In the genomic region with DNA sequence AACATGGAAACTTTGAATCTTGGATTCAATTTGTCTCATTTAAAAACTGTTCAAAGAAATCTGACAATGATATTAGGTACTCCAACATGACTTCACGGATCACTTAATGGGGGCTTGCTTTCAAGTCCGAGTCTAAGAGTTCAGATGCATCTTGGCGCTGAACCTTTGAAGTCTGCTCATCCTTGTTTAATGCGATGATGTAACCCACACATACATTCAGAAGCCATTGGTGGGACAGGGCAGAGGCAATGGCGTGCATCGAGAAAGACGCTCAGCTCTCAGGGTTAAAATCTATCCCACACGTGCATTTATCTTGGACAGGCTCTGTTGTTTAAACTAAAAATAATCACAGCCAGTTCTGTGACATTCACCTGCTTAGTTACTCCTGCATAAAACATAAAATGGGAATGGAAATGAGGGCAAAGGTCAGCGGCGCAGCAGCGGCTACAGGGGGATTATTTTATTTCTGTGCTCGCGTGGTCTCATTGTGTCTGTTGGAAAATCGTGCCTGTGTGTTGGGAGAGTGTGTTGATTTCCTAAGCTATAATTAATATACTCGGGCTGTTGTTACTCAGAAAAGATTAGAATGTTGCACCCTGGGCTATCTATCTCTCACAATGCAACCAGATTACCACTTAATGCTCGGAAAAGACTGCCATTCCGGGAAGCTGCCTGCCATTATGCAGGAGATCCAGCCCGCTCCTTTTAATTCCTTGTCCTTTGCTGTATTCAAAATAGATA, we compare ENCODE assay signal across 20 mouse cellular contexts.
A peak's percentile ranks its signal among the peaks of the same experiment; 100 is the strongest.
DNase-seq lines count a peak whose midpoint lies in the region; ATAC-seq and TF ChIP-seq lines count a peak whose summit lies in the region.
"Had no signal": no experiment of that assay in that cellular context is flagged by ENCODE, and none has a peak within 500 bp of the region (broad histone marks: within the 10 kb centered on the region; RNA-seq: fewer than 3 reads in every experiment).

No protein-coding gene starts in this region.

- no peaks in the 10 kb centered on the region for H3K4me1 ChIP-seq in heart, embryonic 11.5 days (ENCODE audit: control insufficient read depth, insufficient read depth, low read length)
- peaks cover 6% of the 10 kb centered on the region; the same call in 1 of the 2 replicates for H3K4me1 ChIP-seq in forebrain, embryonic 16.5 days (replicated peaks; ENCODE audit: control insufficient read depth, insufficient read depth, low read length)
- peaks cover 11% of the 10 kb centered on the region for H3K4me1 ChIP-seq in midbrain, embryonic 13.5 days (replicated peaks)
- H3K4me1 ChIP-seq in liver, embryonic 12.5 days = no peaks in the 10 kb centered on the region
- H3K4me1 ChIP-seq in heart, embryonic 12.5 days (replicated peaks) = no peaks in the 10 kb centered on the region
- H3K4me1 ChIP-seq: heart, embryonic 13.5 days; limb, embryonic 13.5 days; lung, embryonic 15.5 days had no signal

- no peak overlapping the region for H3K4me3 ChIP-seq in heart, embryonic 11.5 days (ENCODE audit: low read depth, low read length)
- H3K4me3 ChIP-seq in forebrain, embryonic 16.5 days (replicated peaks; ENCODE audit: low read length) = peak overlapping the region; percentile 20
- no peak overlapping the region for H3K4me3 ChIP-seq in midbrain, embryonic 13.5 days (replicated peaks)
- no peak overlapping the region for H3K4me3 ChIP-seq in liver, embryonic 12.5 days
- H3K4me3 ChIP-seq in heart, embryonic 12.5 days = no peak overlapping the region
- H3K4me3 ChIP-seq: heart, embryonic 13.5 days; limb, embryonic 13.5 days; lung, embryonic 15.5 days had no signal

- no peak for ATAC-seq in heart, embryonic 11.5 days (replicated peaks; ENCODE audit: insufficient number of reproducible peaks, low FRiP score, low TSS enrichment)
- ATAC-seq in forebrain, embryonic 16.5 days = peak; percentile 54; the same call in 1 of the 2 replicates
- ATAC-seq in midbrain, embryonic 13.5 days = peak; percentile 83
- ATAC-seq in liver, embryonic 12.5 days = no peak
- ATAC-seq in heart, embryonic 12.5 days (ENCODE audit: insufficient number of reproducible peaks, low FRiP score) = no peak

- H3K36me3 ChIP-seq in heart, embryonic 11.5 days (ENCODE audit: control insufficient read depth, insufficient read depth, low read length) = no peaks in the 10 kb centered on the region
- no peaks in the 10 kb centered on the region for H3K36me3 ChIP-seq in forebrain, embryonic 16.5 days (ENCODE audit: control insufficient read depth, insufficient read depth)
- H3K36me3 ChIP-seq in midbrain, embryonic 13.5 days = no peaks in the 10 kb centered on the region
- no peaks in the 10 kb centered on the region for H3K36me3 ChIP-seq in liver, embryonic 12.5 days
- H3K36me3 ChIP-seq in heart, embryonic 12.5 days = no peaks in the 10 kb centered on the region
- H3K36me3 ChIP-seq: heart, embryonic 13.5 days; limb, embryonic 13.5 days; lung, embryonic 15.5 days had no signal

- H3K4me2 ChIP-seq in heart, embryonic 11.5 days = no peak overlapping the region
- peak overlapping the region; percentile 47 for H3K4me2 ChIP-seq in forebrain, embryonic 16.5 days (ENCODE audit: low read length)
- H3K4me2 ChIP-seq in midbrain, embryonic 13.5 days (replicated peaks) = peak overlapping the region; percentile 29
- no peak overlapping the region for H3K4me2 ChIP-seq in liver, embryonic 12.5 days
- H3K4me2 ChIP-seq in heart, embryonic 12.5 days = no peak overlapping the region
- H3K4me2 ChIP-seq: heart, embryonic 13.5 days; limb, embryonic 13.5 days; lung, embryonic 15.5 days had no signal

- no peaks in the 10 kb centered on the region for H3K9me3 ChIP-seq in heart, embryonic 11.5 days (replicated peaks; ENCODE audit: control insufficient read depth, low read length)
- H3K9me3 ChIP-seq in forebrain, embryonic 16.5 days (ENCODE audit: control insufficient read depth, low read length) = no peaks in the 10 kb centered on the region
- H3K9me3 ChIP-seq in midbrain, embryonic 13.5 days = no peaks in the 10 kb centered on the region
- no peaks in the 10 kb centered on the region for H3K9me3 ChIP-seq in liver, embryonic 12.5 days (replicated peaks)
- no peaks in the 10 kb centered on the region for H3K9me3 ChIP-seq in heart, embryonic 12.5 days (replicated peaks)
- H3K9me3 ChIP-seq: heart, embryonic 13.5 days; limb, embryonic 13.5 days; lung, embryonic 15.5 days had no signal

- H3K27me3 ChIP-seq in heart, embryonic 11.5 days (ENCODE audit: control insufficient read depth, insufficient read depth, low read length) = no peaks in the 10 kb centered on the region
- no peaks in the 10 kb centered on the region for H3K27me3 ChIP-seq in forebrain, embryonic 16.5 days (replicated peaks; ENCODE audit: control insufficient read depth, insufficient read depth, low read length)
- no peaks in the 10 kb centered on the region for H3K27me3 ChIP-seq in midbrain, embryonic 13.5 days
- H3K27me3 ChIP-seq in liver, embryonic 12.5 days (replicated peaks) = no peaks in the 10 kb centered on the region
- H3K27me3 ChIP-seq in heart, embryonic 12.5 days (replicated peaks) = no peaks in the 10 kb centered on the region
- H3K27me3 ChIP-seq: heart, embryonic 13.5 days; limb, embryonic 13.5 days; lung, embryonic 15.5 days had no signal

- H3K27ac ChIP-seq in heart, embryonic 11.5 days (ENCODE audit: low read depth, low read length) = no peak overlapping the region
- H3K27ac ChIP-seq in forebrain, embryonic 16.5 days (ENCODE audit: low read length) = peak overlapping the region; percentile 37
- H3K27ac ChIP-seq in midbrain, embryonic 13.5 days = peak overlapping the region; percentile 80
- no peak overlapping the region for H3K27ac ChIP-seq in liver, embryonic 12.5 days
- H3K27ac ChIP-seq in heart, embryonic 12.5 days (ENCODE audit: poor library complexity, severe bottlenecking) = no peak overlapping the region
- H3K27ac ChIP-seq: heart, embryonic 13.5 days; limb, embryonic 13.5 days; liver, embryonic 14.5 days; lung, embryonic 15.5 days; macrophage had no signal

- peak; percentile 57 for DNase-seq in heart, adult 11 months
- peak; percentile 77 for DNase-seq in brain, embryonic 14.5 days (ENCODE audit: low read depth)
- DNase-seq in kidney, postnatal 14 days = no peak
- DNase-seq: adrenal gland, adult 2 months; cerebellum, adult 11 months; cerebellum, postnatal 25 days; embryo, embryonic 11 days; kidney, adult 9 months; kidney, postnatal 4 days; thymus, adult 2 months had no signal

- no peak overlapping the region for H3K9ac ChIP-seq in heart, embryonic 11.5 days (ENCODE audit: low read depth, low read length)
- peak overlapping the region; percentile 25; the same call in 1 of the 2 replicates for H3K9ac ChIP-seq in forebrain, embryonic 16.5 days (replicated peaks; ENCODE audit: low read depth, low read length)
- no peak overlapping the region for H3K9ac ChIP-seq in midbrain, embryonic 13.5 days (replicated peaks)
- H3K9ac ChIP-seq in liver, embryonic 12.5 days = no peak overlapping the region
- H3K9ac ChIP-seq in heart, embryonic 12.5 days = no peak overlapping the region
- H3K9ac ChIP-seq: heart, embryonic 13.5 days; limb, embryonic 13.5 days; liver, embryonic 14.5 days; lung, embryonic 15.5 days had no signal

- TF ChIP-seq CTCF in brain, embryonic 14.5 days (IDR thresholded peaks at IDR 0.05; ENCODE audit: borderline replicate concordance, extremely low read depth, insufficient read depth, insufficient read length) = no peak

- no peak for TF ChIP-seq POLR2A in brain, embryonic 14.5 days (IDR thresholded peaks at IDR 0.05; ENCODE audit: borderline replicate concordance, extremely low read depth, insufficient read depth, insufficient read length, poor library complexity, severe bottlenecking)

- WGBS in heart, embryonic 11.5 days (ENCODE audit: insufficient replicate concordance) = 87% methylated on average over 18 of the region's 18 CpGs
- 26% methylated on average over 18 of the region's 18 CpGs for WGBS in forebrain, embryonic 16.5 days
- WGBS in midbrain, embryonic 13.5 days = 42% methylated on average over 18 of the region's 18 CpGs
- WGBS in liver, embryonic 12.5 days (ENCODE audit: insufficient replicate concordance) = 75% methylated on average over 18 of the region's 18 CpGs
- 84% methylated on average over 18 of the region's 18 CpGs for WGBS in heart, embryonic 12.5 days

Comparison
In these comparisons a context has a peak if more than half of its experiments do, and no peak if none do; other contexts are left out.
1. ATAC-seq: peak in forebrain, embryonic 16.5 days (single experiment) and midbrain, embryonic 13.5 days (single experiment); none in heart, embryonic 11.5 days (single experiment), liver, embryonic 12.5 days (single experiment) and heart, embryonic 12.5 days (single experiment).
2. H3K27ac ChIP-seq: peak in forebrain, embryonic 16.5 days (single experiment) and midbrain, embryonic 13.5 days (single experiment); none in heart, embryonic 11.5 days (single experiment), liver, embryonic 12.5 days (single experiment) and heart, embryonic 12.5 days (single experiment).
3. H3K4me2 ChIP-seq: peak in forebrain, embryonic 16.5 days (single experiment) and midbrain, embryonic 13.5 days (single experiment); none in heart, embryonic 11.5 days (single experiment), liver, embryonic 12.5 days (single experiment) and heart, embryonic 12.5 days (single experiment).